Mouse (Mus musculus): ENCODE measurements at regions not wholly inside any gene's neighbourhood (a gene's known extent, or its start where the extent isn't known, plus 50 kb on each side); places are given as distances from the start of the nearest gene placed in this dataset.
A peak's percentile ranks its signal among the peaks of the same experiment; 100 is the strongest.

- no peak for DNase-seq (ENCODE audit: low spot score in 2 of 2)
Observed at GRCm38 (mm10) chr16:66579551-66579950, 764.5 kb downstream of the Vgll3 start.

- peak; percentile 7 to 11 for DNase-seq (ENCODE audit: low spot score in 2 of 2)
Observed at GRCm38 (mm10) chr16:66585698-66586284, 770.7 kb downstream of the Vgll3 start.

DNA sequence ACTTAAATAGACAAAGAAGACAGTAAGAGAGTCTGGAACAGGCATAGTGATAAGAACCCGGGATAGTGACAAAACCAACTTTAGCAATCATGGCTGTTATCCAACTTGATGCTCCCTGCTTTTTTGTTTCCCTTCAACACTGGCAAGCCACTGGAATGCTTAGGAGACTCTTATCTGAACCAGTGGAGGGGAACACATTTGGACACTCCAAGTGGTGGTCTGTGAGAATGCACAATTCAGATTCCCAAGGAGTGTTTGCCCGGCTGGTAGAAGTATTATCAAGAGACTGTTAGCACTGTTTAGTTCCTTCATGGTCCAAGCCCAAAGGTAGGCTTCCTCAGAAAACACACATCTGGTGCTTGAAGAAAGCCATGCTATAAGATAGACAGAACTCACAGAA, 787.2 kb downstream of the Vgll3 start:
- no peak for DNase-seq (ENCODE audit: low spot score in 2 of 2)

GRCm38 (mm10) chr16:66602686-66603085, 787.6 kb downstream of the Vgll3 start:
- no peak for DNase-seq (ENCODE audit: low spot score in 2 of 2)

GRCm38 (mm10) chr16:66603825-66604224, 788.8 kb downstream of the Vgll3 start:
- no peak for DNase-seq (ENCODE audit: low spot score in 2 of 2)
